Mouse (Mus musculus) kidney, embryonic 16.5 days (tissue): ENCODE results near the gene Abcd2. TPM values are rescaled to one million over a fixed set of nuclear protein-coding genes. Genes with fewer than 3 reads are reported as not detected.

Source experiments
- ATAC-seq: fragments of 200-750 bp; cut with Nextera tagmentation; 2 replicates; pipeline ENCODE4 v1.8.0; 2017; ENCODE audit warnings: moderate TSS enrichment; ENCODE audit not compliant: low FRiP score, low TSS enrichment
- H3K27ac ChIP-seq: fragments of 300-500 bp; sonication (generic); 2 replicates; pipeline ENCODE4 v1.5.1; 2014; ENCODE audit warnings: low read length
- H3K27me3 ChIP-seq: fragments of 300-500 bp; sonication (generic); 2 replicates; pipeline ENCODE4 v1.6.1; 2014; ENCODE audit warnings: low read length, control low read depth, mixed read lengths; ENCODE audit not compliant: insufficient read depth
- H3K36me3 ChIP-seq: fragments of 300-500 bp; sonication (generic); 2 replicates; pipeline ENCODE4 v1.6.1; 2014; ENCODE audit warnings: low read length, control low read depth, mixed read lengths; ENCODE audit not compliant: insufficient read depth
- H3K4me1 ChIP-seq: fragments of 300-500 bp; sonication (generic); 2 replicates; pipeline ENCODE4 v1.6.1; 2014; ENCODE audit warnings: low read length, control low read depth, mixed read lengths; ENCODE audit not compliant: insufficient read depth
- H3K4me2 ChIP-seq: fragments of 300-500 bp; sonication (generic); replicated peaks from 2 replicates; pipeline ENCODE4 v1.6.1; 2014; ENCODE audit warnings: low read depth, low read length
- H3K4me3 ChIP-seq: fragments of 300-500 bp; sonication (generic); 2 replicates; pipeline ENCODE4 v1.5.1; 2014; ENCODE audit warnings: mild to moderate bottlenecking, low read length
- H3K9ac ChIP-seq: fragments of 300-500 bp; sonication (generic); replicated peaks from 2 replicates; pipeline ENCODE4 v1.6.1; 2014; ENCODE audit warnings: low read length
- H3K9me3 ChIP-seq: fragments of 300-500 bp; sonication (generic); 2 replicates; pipeline ENCODE4 v1.6.1; 2016; ENCODE audit warnings: low read length, control low read depth
- WGBS: fragments of 180-500 bp; shearing (Covaris S2); extraction: QIAGEN DNeasy Blood & Tissue Kit; methylation state at CpG from one replicate; pipeline ENCODE4 v1.1.7; 2014; 5-methylcytosine and 5-hydroxymethylcytosine counted together
- polyA plus RNA-seq: library from polyadenylated mRNA; unstranded; fragments of >200 nt; fragmentation: Nextera tagmentation; extraction: Ambion mirVana; gene quantifications from 2 replicates; pipeline ENCODE4 v1.2.1, GENCODE M21; 2015

The Abcd2 gene
- polyA plus RNA-seq, 1 experiment from 2014 or later: 4.1 TPM

GRCm38 (mm10) chr15:91103814-91104213 is 87.8 kb downstream of the Abcd2 start:
- Histone ChIP-seq H3K4me3 (no peak overlapping the region), H3K27ac (no peak overlapping the region), H3K4me1 (no peaks in the 10 kb centered on the region), H3K9ac (no peak overlapping the region), H3K27me3 (no peaks in the 10 kb centered on the region), H3K4me2 (no peak overlapping the region), H3K9me3 (no peaks in the 10 kb centered on the region), H3K36me3 (no peaks in the 10 kb centered on the region)
- 66% methylated on average over 14 of the region's 14 CpGs for WGBS
- ATAC-seq: no peak

- H3K4me3 ChIP-seq: no peak overlapping the region
- H3K27me3 ChIP-seq: no peaks in the 10 kb centered on the region
- no peaks in the 10 kb centered on the region for H3K4me1 ChIP-seq
- no peaks in the 10 kb centered on the region for H3K36me3 ChIP-seq
- WGBS: 89% methylated on average over 8 of the region's 8 CpGs
- ATAC-seq: no peak
- H3K27ac ChIP-seq: no peak overlapping the region
- no peak overlapping the region for H3K9ac ChIP-seq
- no peak overlapping the region for H3K4me2 ChIP-seq
- no peaks in the 10 kb centered on the region for H3K9me3 ChIP-seq
Measured at GRCm38 (mm10) chr15:91103305-91103704, 88.3 kb downstream of the Abcd2 start.

- 85% methylated on average over 6 of the region's 6 CpGs for WGBS
- no peaks in the 10 kb centered on the region for H3K36me3 ChIP-seq
- no peak for ATAC-seq
- no peak overlapping the region for H3K4me2 ChIP-seq
- H3K9me3 ChIP-seq: no peaks in the 10 kb centered on the region
- peaks cover 5% of the 10 kb centered on the region for H3K4me1 ChIP-seq
- no peak overlapping the region for H3K9ac ChIP-seq
- H3K27ac ChIP-seq: no peak overlapping the region
- H3K4me3 ChIP-seq: no peak overlapping the region
- no peaks in the 10 kb centered on the region for H3K27me3 ChIP-seq
Measured at GRCm38 (mm10) chr15:91096606-91097005, 95.0 kb downstream of the Abcd2 start.

Other genes starting within 250 kb of the Abcd2 start
- gene Kif21a, start 141.9 kb downstream of the Abcd2 start, polyA plus RNA-seq: 9.8 and 11.1 TPM in 2 replicates
- not detected in 2 replicates for gene CN725425, start 7.7 kb upstream of the Abcd2 start, polyA plus RNA-seq